Mouse (Mus musculus): ENCODE results near the gene Gm17581.
A peak's percentile ranks its signal among the peaks of the same experiment; 100 is the strongest.
"Not testable (repeated sequence)": the region's sequence is repeated elsewhere in the genome, so short reads cannot be mapped to it uniquely, and the experiment has no call there.

The Gm17581 gene

DNA sequence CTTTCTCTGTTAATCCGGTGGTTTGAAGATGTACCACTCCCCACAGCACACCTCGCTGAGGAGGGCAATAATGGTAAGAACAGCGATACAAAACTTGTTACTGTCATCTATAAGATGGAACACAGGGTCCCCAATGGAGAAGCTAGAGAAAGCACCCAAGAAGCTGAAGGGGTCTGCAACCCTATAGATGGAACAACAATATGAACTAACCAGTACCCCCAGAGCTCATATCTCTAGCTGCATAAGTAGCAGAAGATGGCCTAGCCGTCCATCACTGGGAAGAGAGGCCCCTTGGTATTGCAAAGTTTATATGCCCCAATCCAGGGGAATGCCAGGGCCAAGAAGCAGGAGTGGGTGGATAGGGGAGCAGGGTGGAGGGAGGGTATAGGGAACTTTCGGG is at the start of gene Gm17581:
TSS of gene Gm17581 (minus strand) at position 101 of the 400 bp plus-strand sequence.
- DNase-seq: not testable (repeated sequence)

DNA sequence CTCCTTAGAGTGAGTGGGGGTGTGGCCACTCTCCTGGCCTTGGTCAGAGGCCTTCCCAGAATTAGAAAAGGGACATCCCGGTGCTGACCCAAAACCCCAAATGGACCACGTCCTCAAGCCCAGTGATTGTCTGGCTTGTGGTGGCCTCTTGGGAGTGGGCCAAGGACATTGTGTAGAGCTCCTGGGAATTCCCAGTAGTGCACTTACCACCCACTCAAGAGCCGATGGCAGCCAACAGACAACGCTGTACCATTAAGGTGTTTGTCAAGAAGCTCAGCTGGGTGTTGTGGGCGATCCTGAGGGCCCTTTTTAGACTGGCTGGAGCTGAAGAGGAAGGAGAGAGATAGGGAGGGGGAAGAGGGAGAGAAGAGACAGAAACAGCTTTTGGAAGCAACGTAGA is 48.9 kb upstream of the Gm17581 start:
- no peak for DNase-seq

- no peak for DNase-seq
Observed at GRCm38 (mm10) chr2:155779506-155779905, 43.8 kb upstream of the Gm17581 start.

DNA sequence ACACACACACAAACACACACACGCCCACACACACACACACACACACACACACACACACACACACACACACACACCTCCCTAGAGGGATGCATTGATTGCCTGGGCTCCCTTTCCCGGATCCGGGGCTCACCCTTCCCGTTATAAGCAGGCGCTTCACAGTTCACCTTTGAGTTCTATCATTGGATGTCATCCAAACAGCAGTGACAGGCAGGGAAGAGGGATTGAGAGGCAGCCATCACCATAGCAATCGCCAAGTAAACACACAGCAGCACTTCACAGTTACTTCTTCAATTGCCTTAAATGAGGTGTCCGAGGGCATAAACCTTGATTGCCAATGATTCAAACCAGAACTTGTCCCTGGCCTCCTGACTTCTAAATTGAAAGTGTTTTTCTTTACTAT is 43.4 kb upstream of the Gm17581 start:
- no peak for DNase-seq

GRCm38 (mm10) chr2:155778004-155778403 is 42.3 kb upstream of the Gm17581 start:
- no peak for DNase-seq

DNA sequence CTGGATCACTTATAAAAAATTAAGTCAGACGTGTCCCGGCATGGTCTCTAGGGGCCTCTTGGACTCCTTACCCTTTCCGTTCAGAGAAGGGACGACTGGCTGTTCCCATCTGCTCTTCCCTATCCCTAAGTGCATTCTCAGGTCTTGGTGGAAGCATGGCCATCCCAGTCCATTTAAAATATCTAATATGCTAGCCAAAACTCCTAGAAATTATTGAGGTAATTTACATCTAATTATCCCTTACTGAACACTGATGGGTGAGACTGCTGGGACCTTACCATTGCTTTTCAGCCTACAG is 42.0 kb upstream of the Gm17581 start:
- DNase-seq: no peak

- no peak for DNase-seq
Observed at GRCm38 (mm10) chr2:155776824-155777687, 41.4 kb upstream of the Gm17581 start.

DNA sequence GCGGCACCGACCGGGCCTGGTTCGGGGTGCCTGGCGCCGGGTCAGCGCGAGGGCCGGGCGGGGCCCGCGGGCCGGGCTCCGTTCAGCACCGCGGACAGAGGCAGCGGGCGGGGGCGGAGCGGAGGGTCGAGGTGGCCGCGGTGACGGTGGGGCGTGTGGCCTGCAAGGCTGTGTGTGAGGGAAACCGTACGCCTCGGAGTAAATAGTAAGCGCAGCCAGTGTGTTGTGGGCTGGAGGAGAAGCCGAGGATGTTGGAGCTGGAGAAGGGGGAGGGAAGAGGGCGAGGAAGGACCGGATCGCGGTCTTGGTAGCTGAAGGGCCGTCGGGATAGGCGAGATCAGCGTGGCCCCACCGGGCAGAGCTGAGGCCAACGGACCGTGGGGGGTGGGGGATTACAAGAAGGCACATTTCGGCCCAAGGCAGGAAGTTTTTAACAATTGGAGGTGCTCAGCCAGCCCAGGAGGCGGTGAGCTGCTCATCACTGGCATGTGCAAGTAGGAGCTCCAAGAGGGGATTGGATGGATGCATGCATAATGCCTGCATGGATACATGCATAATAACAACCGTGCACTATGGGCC is 40.1 kb upstream of the Gm17581 start:
- DNase-seq: peak; percentile 27

DNA sequence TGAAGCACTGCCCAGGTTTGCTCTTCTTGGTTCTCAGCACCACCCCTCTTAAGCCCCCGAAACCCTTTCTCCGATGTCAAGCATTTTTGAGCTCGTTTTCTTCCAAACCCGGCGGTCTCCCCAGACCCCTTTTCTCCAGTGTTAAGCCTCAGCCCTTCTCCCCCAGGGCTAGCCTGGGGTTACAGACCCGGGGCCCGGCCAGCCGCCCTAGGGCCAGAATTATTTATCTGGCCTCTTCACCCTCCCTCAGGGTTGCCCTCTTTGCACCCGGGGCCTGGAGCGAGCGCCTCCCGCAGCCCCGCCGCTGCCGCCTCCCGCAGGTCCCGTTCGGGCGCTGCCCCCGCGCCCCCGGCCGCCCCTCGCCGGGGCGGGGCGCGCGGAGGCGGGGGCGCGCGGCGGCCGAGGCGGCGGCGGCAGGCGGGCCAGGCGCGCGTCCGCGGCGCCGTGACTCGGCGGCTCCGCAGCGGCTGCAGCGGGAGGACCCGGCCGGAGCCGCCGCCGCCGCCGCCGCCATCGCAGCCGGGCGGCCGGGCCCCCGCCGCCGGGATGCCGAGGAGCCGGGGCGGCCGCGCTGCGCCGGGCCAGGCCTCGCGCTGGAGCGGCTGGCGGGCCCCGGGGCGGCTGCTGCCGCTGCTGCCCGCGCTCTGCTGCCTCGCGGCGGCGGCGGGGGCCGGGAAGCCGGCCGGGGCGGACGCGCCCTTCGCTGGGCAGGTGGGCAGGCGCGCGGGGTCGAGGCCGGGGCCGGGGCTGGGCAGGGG is 39.4 kb upstream of the Gm17581 start, which contains the start of gene Mmp24:
TSS of gene Mmp24 (plus strand) at position 416 of the 758 bp plus-strand sequence.
- no peak for DNase-seq

DNA sequence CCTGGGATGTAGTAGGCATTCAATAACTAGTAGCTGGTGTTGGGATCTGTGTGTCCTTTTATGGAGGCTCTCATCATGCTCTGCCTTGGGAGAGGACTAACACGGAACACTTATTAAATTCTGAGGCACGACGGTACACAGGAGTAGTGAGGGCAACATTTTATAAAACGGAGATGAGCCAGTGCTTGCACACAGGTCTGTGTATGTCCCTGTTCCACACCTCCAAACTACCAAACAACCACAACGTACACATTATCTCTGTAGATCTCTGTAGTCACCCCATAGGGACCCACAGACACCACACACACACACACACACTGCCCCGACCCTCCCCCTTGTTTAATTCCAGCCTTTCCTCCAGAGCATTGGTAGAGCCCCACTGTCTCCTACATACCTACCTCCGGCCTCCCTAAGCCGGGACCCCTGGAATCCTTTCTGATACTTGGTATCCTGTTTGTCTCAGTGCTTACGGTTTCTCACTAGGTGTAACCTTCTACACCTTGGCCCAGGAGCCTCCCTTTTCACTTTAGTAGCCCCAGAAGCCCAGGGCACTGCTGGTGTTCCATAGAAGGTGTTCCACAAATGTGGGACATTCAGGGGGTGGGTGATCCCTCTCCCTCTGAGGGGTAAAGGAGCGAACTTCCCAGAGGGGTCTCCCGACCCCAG is 38.7 kb upstream of the Gm17581 start:
- no peak for DNase-seq

GRCm38 (mm10) chr2:155773664-155774063 is 38.0 kb upstream of the Gm17581 start:
- no peak for DNase-seq

GRCm38 (mm10) chr2:155764679-155765418 is 29.2 kb upstream of the Gm17581 start:
- DNase-seq: peak; percentile 64

DNA sequence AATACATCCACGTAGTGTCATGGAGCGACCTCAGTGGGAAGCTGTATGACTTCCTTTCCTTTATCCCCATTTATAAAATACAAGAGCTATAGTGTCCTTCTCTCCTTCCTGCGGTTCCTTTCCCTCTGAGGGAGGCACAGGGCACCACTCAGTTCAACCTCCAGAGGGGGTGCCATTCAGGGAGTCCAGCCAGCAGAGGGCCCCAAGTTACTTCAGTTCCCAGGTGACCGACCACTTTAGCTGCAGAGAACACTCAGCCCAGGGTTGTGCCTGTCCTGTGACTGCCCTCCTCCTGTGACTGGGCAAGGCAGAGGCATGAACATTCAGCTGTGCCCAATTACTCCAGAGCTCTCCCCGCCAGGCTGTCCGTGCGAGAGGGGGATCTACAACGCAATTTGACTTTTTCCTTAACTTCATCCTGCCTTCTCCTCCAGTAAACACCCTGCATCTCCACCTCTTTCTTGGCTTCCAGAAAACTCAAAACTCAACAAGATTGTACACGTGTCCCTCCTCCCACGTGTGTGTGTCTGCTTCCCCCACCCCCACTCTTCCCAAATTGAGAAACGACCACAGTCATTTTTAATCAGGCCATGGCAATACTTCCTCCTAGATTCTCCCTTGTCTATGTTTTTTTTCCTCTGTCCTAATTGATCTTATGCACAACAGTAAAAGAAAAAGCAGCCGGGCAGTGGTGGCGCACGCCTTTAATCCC is 21.3 kb upstream of the Gm17581 start:
- DNase-seq: no peak

DNA sequence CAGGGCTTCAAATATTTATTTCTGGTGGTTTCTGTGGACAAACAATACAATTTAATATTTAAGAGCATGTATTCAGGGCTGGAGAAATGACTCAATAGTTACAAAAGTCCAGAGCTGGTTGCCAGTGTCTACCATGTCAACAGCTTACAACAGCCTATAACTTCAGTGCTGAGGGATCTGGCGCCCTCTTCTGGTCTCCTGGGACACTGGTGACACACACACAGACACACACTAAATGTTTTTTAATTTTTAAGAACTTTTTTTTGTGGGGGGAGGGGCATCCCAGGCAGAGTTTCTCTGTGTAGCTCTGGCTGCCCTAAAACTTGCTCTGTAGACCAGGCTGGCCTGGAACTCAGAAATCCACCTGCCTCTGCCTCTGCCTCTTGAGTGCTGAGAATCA is 20.1 kb upstream of the Gm17581 start:
- DNase-seq: peak; percentile 60

- peak; percentile 55 for DNase-seq
Observed at GRCm38 (mm10) chr2:155751014-155751786, 15.5 kb upstream of the Gm17581 start, which contains the start of gene Procr. Gene Procr, plus strand, starts transcription at chr2:155751117.

- DNase-seq: no peak
Observed at GRCm38 (mm10) chr2:155749394-155749793, 13.7 kb upstream of the Gm17581 start.

DNA sequence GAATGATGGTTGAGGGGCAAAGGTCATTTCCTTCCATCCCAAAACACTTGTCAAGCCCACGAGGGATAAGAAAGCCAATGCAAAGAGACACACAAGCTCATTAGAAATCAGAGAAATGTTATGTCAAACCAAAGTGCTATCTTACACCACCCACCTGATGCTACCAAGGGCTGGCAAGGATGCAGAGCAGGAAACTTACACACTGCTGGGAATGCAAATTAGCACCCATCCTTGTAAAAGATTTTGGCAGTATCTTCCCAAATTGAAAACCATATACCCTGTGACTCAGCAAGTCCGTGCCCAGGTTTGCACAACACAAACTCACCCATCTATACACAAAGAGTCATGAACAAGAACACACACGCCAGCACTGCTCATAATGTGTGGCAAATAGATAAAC is 9.8 kb upstream of the Gm17581 start:
- no peak for DNase-seq

DNA sequence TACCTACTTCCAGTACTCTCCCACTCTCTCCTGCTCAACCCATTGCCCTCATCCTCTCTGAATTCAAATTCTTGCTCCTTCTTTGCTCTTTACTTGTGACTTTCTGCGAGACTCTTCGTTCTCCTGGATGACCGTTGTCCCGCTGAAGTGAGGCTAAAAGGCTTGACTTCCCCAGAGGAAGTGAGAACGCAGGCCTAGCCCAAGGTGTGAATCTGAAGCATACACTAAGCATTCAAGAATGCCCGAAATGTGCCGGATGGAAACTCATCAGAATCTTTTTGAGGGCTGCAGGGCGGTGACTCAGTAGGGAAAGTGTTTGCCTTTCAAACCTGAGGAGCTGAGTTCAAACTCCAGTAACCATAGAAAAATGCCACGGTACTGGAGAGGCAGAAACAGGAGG is 7.7 kb upstream of the Gm17581 start:
- no peak for DNase-seq

DNA sequence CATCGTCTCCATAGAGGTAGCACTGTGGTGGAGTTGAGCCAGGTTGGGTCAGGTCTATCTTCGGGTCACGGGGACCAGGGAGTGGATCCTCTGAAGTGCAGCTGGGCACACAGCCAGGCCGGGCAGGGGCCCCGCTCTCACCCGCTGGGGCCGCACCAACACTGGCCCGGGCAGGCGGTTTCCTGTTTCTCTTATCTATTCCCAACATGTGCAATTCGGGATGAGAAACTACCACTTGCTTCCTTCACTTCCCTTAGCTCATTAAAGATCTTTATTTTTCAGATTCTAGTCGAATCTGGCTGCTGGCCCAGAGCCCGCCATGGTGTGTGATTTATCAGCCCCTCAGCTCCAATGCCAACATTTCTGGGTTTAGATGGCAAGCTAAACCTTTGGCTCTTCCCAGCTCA is 7.3 kb upstream of the Gm17581 start:
- DNase-seq: peak; percentile 69

- no peak for DNase-seq
Observed at GRCm38 (mm10) chr2:155742211-155742610, 6.5 kb upstream of the Gm17581 start.

DNA sequence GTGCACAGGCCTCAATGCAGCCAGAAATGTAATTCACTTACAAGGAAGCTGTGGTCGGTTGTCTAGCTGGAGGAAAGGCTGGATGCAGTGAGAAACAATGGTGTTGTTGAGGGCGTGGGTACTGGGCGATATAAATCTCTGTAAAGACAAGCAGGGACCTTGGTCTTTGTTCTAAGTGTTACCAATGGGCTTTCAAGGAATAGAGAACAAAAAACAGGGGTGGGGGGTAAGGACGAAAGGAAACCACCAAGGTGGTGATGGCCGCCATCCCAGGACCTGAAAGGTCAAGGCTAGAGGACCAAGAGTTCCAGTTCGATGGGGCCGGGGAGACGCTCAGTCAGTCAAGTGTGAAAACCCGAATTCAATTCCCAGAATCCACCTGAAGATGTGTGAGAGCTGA is 2.1 kb upstream of the Gm17581 start:
- no peak for DNase-seq
